Mouse (Mus musculus) fibroblast of lung, adult 2 months (primary cell): Measurements from ENCODE around the gene Nlrp9b.
A peak's percentile ranks its signal among the peaks of the same experiment; 100 is the strongest.
"Not testable (repeated sequence)": the region's sequence is repeated elsewhere in the genome, so short reads cannot be mapped to it uniquely, and the experiment has no call there.

Source experiments
- DNase-seq: peaks from one replicate; pipeline ENCODE4 v3.0.0-alpha.2; 2011; ENCODE audit warnings: low read depth

The Nlrp9b gene

GRCm38 (mm10) chr7:19991165-19991564, at the start of gene Nlrp9b:
TSS of gene Nlrp9b (plus strand) at chr7:19991465.
- DNase-seq = not testable (repeated sequence)

- DNase-seq = no peak
Measured at GRCm38 (mm10) chr7:19944709-19945108, 46.6 kb upstream of the Nlrp9b start.

GRCm38 (mm10) chr7:19945201-19945600, 46.1 kb upstream of the Nlrp9b start:
- DNase-seq = no peak

- no peak for DNase-seq
Measured at GRCm38 (mm10) chr7:19945821-19946515, 45.3 kb upstream of the Nlrp9b start.

GRCm38 (mm10) chr7:19948956-19949355, 42.3 kb upstream of the Nlrp9b start:
- no peak for DNase-seq

- DNase-seq = no peak
Measured at GRCm38 (mm10) chr7:19949996-19950395, 41.3 kb upstream of the Nlrp9b start.

GRCm38 (mm10) chr7:19950589-19950988, 40.7 kb upstream of the Nlrp9b start, which contains the start of gene Igsf23:
TSS of gene Igsf23 (minus strand) at chr7:19950756.
- no peak for DNase-seq

GRCm38 (mm10) chr7:19952320-19952986, 38.8 kb upstream of the Nlrp9b start:
- peak; percentile 60 for DNase-seq

GRCm38 (mm10) chr7:19953054-19953453, 38.2 kb upstream of the Nlrp9b start:
- DNase-seq = no peak

- DNase-seq = no peak
Measured at GRCm38 (mm10) chr7:19955861-19956260, 35.4 kb upstream of the Nlrp9b start.

- peak; percentile 77 for DNase-seq
Measured at GRCm38 (mm10) chr7:19956341-19956781, 34.9 kb upstream of the Nlrp9b start.

- DNase-seq = no peak
Measured at GRCm38 (mm10) chr7:19962423-19962822, 28.8 kb upstream of the Nlrp9b start.

- no peak for DNase-seq
Measured at GRCm38 (mm10) chr7:19964985-19965579, 26.2 kb upstream of the Nlrp9b start, which contains the start of gene Ceacam20. TSS of gene Ceacam20 (plus strand) at chr7:19965412.

- DNase-seq = no peak
Measured at GRCm38 (mm10) chr7:19969106-19969505, 22.2 kb upstream of the Nlrp9b start.

- no peak for DNase-seq
Measured at GRCm38 (mm10) chr7:19969541-19970090, 21.6 kb upstream of the Nlrp9b start.

- DNase-seq = no peak
Measured at GRCm38 (mm10) chr7:19970196-19970595, 21.1 kb upstream of the Nlrp9b start.

- no peak for DNase-seq
Measured at GRCm38 (mm10) chr7:19971516-19971915, 19.7 kb upstream of the Nlrp9b start.

- not testable (repeated sequence) for DNase-seq
Measured at GRCm38 (mm10) chr7:19996721-19997120, 5.5 kb downstream of the Nlrp9b start.

- no peak for DNase-seq
Measured at GRCm38 (mm10) chr7:20009987-20010386, 18.7 kb downstream of the Nlrp9b start.

- not testable (repeated sequence) for DNase-seq
Measured at GRCm38 (mm10) chr7:20064100-20064499, 72.8 kb downstream of the Nlrp9b start.

- not testable (repeated sequence) for DNase-seq
Measured at GRCm38 (mm10) chr7:20078118-20078517, 86.9 kb downstream of the Nlrp9b start.

GRCm38 (mm10) chr7:20099380-20099779, 108.1 kb downstream of the Nlrp9b start, which contains the start of gene Vmn1r91:
TSS of gene Vmn1r91 (plus strand) at chr7:20099680.
- not testable (repeated sequence) for DNase-seq
